Mouse (Mus musculus) A20 (cell line): Measurements from ENCODE around the gene Olfm2.
A peak's percentile ranks its signal among the peaks of the same experiment; 100 is the strongest.
"Not testable (repeated sequence)": the region's sequence is repeated elsewhere in the genome, so short reads cannot be mapped to it uniquely, and the experiment has no call there.

ENCODE experiments used
- DNase-seq: peaks from one replicate; pipeline ENCODE4 v3.0.0-alpha.2; 2011; ENCODE audit warnings: low read depth, low spot score

The Olfm2 gene

DNA sequence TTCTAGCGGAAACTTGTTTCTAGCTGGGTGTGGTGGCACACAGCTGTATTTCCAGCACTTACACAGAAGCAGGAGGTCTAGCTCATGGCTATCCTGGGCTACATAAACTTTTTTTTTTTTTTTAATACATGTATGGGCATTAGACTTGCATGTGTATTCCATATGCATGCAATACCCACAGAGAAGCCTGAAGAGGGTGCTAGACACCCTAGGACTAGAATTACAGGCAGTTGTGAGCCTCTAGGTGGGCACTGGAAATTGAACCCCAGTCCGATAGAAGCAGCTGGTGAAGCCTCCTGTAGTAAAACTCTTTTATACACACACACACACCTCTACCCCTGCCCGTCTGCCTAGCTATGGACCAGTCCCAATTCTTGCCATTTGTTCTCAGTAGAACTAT, 92.3 kb downstream of the Olfm2 start:
- no peak for DNase-seq

GRCm38 (mm10) chr9:20652260-20652658, 93.9 kb downstream of the Olfm2 start:
- no peak for DNase-seq

GRCm38 (mm10) chr9:20651602-20652259, 94.4 kb downstream of the Olfm2 start, which contains the start of gene Pin1:
Gene Pin1 (plus strand): TSS chr9:20652095.
- DNase-seq, result peak; percentile 99

DNA sequence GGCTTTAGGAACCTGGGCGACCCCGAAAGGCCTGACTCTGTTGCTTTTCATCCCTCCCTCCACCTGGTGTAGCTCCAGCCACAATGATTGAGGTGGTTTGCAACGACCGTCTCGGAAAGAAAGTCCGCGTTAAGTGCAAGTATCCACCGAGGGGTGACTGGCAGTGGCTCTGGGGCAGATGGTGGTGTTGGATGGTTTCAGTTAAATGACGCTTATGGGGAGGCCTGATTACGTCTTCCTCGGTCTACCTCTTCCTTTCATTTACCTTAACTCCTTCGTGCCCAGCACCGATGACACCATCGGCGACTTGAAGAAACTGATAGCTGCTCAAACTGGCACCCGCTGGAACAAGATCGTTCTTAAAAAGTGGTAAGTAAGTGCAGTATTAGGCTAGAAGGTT, 101.0 kb downstream of the Olfm2 start:
- no peak for DNase-seq

DNA sequence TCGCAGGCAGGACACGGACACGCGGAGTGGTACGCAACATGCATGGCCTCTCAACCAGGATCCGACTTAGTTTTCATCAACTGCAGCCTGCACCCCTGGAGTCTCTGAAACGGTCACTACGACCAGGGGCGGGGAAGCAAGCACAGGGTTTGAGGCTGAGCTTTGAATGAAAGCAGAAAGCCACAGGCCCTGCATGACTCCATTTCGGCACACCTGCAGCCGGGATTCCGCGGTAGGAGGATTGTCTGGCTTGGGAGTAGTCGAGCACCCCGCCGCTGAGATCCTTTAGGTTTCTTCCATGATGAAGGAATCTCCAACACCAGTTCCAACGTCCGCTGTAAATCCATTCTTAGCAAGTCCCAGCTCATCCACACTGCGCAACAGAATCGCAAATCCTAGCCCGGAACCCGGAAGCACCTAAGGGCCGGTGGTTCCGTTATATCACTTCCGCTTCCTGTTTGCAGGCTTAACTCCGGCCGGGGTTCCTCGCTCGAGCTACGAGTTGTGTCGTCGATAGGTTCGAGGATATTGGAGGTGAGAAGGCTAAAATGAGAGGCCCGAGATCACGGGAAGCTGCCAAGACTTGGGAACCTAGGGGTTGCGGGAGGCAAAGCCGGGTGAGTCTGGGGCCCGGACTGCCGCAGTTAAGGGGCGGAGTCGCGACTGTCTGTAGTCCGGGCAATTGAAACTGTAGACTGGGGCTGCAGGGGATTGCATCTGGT, 101.6 kb downstream of the Olfm2 start, which contains the start of gene Fbxl12:
TSS of gene Fbxl12 (minus strand) at position 408 of the 722 bp plus-strand sequence.
- DNase-seq, result peak; percentile 92

DNA sequence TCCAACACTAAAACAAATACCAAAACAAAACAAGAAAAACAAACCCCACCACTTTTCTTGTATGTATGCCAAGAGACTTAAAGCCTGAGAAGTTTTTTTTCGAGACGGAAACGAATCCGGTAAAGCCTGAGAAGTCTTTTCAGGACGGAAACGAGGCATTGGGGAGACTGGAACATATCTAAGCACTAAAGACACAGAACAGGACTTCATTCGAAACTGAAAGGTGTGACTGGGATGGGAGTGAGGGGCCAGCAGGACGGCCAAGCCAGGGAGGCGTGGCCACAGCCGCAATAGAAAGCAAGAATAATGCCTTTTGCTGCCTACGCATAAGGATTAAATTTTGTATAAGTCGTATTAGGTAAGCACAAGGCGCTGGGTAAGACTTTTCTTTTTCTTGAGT, 102.4 kb downstream of the Olfm2 start:
- peak; percentile 56 for DNase-seq

GRCm38 (mm10) chr9:20642896-20643466, 103.2 kb downstream of the Olfm2 start:
- DNase-seq, result peak; percentile 90

DNA sequence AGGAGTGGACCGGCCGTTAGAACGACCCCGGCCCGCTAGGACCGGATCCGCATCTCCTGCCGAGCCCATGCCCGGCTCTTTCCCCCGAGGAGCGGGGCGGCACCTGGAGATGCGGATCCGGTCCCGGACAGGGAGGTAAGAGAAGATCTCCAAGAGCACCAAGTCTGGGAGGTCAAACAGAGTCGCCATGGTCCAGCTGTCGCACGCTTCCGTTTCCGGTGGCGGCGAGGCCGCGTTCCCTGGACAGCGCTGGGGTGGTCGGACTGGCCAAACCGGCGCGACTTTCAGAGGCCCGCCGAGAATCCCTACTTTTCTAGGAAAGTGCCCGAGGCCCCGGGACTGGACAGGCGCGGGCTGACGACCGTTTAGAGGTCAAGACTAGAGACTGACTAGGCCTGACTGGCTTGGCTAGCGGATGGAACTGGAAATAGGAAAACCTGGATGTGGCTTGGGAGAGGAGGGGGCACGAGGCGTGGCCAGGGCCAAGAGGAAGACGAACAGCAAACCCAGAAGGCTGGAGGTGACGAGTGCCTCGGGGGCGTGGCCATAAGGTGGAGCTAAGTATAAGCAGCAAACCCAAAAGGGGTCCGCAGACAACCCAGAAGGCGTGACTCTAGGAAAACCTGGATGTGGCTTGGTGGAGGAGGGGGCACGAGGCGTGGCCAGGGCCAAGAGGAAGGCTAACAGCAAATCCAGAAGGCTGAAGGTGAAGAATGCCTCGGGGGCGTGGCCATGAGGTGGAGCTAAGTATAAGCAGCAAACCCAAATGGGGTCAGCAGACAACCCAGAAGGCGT, 103.9 kb downstream of the Olfm2 start, which contains the start of gene Ubl5:
TSS of gene Ubl5 (plus strand) at position 778 of the 795 bp plus-strand sequence.
- peak; percentile 80 for DNase-seq

- no peak for DNase-seq
Observed at GRCm38 (mm10) chr9:20641501-20641900, 104.6 kb downstream of the Olfm2 start.

DNA sequence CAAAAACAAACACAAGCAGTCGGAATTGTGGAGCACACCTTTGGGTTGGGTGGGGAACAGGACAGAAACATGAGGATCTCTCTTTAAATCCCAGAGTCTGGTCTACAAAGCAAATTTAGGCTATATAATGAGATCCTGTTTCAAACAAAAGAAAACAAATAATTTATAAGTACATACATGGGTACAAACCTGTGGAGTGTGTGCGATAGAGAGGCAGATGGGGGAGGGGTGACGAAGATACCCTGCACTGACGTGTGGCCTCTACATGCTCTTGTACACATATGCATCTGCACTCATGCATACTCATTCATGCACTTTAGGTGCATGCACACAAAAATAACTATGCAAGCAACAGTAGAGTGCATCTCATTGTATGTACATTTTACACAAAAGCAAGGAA, 106.7 kb downstream of the Olfm2 start:
- DNase-seq, result no peak

DNA sequence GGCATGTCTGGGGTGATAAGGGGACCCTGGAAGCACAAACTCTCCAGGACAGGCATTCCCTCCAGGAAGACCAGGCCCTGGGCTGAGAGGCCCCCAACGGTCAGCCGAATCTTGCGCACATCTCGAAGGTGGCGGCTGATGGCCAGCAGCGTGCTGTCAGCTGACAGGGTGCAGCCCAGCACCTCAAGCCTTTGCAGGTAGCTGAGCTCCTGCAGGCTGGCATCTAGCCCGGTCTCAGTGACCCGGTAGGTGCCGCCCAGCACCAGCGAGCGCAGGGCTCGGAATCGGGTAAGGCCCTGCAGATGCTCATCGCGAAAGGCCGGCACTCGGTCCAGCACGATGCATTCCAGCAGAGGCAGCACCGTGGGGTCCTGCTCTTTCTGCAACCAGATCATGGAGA, 107.6 kb downstream of the Olfm2 start:
- DNase-seq, result no peak

DNA sequence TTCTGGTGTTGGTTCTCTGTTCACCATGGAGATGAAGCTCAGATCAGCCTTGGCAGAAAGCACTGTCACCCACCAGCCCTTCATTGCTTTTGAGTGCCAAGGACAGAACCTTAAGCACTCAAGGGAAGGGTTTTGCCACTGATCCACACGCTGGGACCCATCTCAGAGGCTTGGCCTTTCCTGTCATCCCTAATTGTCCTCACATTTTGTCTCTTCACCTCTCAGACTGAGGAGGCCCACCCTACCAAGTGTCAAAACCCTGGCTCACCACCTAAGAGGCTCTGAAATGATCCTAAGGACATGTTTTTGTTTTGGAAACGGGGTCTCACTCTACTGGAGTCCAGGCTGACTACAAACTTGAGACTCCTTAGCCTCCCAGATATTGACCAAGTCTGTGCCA, 109.4 kb downstream of the Olfm2 start:
- no peak for DNase-seq

- DNase-seq, result peak; percentile 92
Observed at GRCm38 (mm10) chr9:20636256-20636655, 109.9 kb downstream of the Olfm2 start.

- not testable (repeated sequence) for DNase-seq
Observed at GRCm38 (mm10) chr9:20635676-20636075, 110.5 kb downstream of the Olfm2 start.

DNA sequence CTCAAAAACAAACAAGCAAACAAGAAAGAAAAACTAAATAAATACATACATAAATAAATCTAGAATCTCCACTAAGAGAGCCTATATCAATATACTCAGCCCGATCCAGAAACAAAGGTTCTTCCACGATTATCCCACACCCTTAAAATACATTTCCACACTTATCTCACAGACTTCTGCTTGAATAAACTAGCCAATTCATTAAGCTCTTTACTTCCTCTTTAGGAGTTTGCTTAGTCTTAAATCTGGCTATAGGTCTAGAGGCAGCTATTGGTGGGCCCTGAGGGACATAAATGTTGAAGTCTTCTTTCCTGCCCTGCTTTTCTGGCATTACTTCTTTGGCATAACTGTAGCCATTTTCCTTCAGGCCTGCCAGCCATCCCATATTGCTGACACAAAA, 114.8 kb downstream of the Olfm2 start:
- no peak for DNase-seq
